Mouse (Mus musculus): ENCODE results near the gene BC049352. TPM values are rescaled to one million over a fixed set of nuclear protein-coding genes. Genes with fewer than 3 reads are reported as not detected.

BC049352 gene
- total RNA-seq, 2 experiments from 2014 or later = 0.47 to 0.56 TPM

DNA sequence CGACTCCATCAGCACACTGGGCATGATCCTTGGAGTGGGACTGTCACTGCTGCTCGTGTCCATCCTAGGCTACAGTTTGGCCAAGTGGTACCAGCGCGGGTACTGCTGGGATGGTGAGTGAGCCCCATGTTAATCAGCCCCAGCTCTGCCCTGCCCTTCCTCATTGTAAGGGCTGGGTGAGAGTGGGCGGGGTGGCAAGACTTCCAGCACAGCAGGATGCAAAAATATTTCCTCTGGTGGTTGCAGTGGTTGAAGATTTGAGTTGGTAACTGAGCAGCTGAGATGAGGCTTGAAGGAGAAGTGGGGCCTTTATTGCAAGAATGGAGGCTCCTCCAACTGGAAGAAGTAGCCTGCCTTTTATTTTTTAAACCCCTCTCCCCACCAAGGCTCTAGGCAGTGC lies 59.6 kb downstream of the BC049352 start:
- no peak for DNase-seq (ENCODE audit: extremely low spot score in 1 of 2, low spot score in 1 of 2)

DNA sequence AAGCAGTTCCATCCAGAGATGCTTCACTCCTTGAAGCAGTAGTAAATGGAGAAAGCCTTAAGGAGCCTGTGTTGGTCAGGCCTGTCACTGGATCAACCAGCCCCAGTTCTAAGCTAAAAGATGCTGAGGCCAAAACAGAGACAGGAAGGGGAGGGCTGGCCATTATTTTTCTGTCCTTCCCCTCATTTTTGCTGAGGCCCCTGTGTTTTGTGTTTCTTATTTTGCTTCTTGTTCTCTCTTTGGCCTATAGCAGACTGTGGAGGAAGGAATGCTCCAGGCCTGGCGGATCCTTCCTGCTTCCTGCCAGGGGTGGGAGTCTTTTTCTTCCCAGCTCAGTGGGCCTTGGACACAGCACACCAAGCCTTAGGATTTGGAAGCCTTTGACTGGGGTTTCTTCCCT lies 63.6 kb downstream of the BC049352 start:
- DNase-seq (ENCODE audit: extremely low spot score in 1 of 2, low spot score in 1 of 2) = no peak

DNA sequence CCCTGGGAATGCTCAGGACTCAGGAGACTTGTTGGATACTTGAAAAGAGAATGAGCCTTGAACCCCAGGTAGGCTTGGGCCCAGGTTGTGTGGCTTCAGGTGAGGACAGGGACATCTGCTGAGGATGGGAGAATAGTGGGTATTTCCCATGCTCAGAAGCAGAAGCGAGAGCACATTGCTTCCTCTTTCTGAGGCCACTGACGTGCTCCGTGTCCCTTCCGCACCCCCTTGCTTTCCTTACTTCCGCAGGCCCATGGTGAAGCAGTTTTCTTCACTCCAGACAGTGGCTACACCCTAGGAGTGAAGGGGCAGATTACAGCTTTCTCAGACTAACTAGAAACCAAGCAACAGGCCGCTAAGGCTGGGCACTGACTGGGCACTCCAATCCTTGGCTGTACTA lies 64.3 kb downstream of the BC049352 start:
- DNase-seq (ENCODE audit: extremely low spot score in 1 of 2, low spot score in 1 of 2) = no peak

DNA sequence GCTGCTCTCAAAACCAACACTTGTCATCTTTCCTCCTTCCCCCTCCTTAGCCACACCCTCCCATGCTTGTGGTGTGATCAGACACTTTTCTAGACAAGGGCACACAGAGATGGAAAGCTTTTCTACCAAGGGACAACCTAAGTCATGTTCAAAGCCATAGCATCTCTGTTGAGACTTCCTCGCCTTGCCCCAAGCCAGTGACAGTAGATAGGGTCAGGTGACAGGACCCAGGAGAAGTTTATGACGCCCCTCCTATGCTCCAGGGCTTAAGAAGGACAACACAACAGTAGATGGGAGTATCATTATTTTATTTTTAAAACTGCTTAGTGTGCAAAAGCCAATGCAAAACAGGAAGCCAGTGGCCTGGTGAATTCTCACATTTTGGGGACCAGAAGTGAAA lies 65.7 kb downstream of the BC049352 start:
- DNase-seq (ENCODE audit: extremely low spot score in 1 of 2, low spot score in 1 of 2) = no peak

DNA sequence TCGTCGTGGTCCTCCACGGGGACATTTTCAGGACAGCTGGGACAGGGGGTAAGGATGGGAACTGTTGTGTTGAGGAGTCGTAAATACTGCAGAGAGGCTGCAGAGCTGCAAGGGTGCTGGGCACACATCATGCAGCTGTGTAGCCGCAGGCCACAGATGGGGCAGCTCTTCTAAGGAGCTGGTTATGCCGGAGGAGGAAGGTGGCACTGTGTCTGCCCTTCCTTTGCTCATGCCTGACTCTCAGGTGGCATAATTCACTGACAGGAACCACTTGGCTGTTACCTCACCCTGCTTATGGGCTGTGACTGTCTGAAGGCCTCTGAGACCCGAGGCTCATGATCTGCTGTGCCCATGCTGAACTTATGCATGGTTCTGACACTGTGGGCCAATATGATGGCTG lies 68.5 kb downstream of the BC049352 start:
- no peak for DNase-seq (ENCODE audit: extremely low spot score in 1 of 2, low spot score in 1 of 2)

DNA sequence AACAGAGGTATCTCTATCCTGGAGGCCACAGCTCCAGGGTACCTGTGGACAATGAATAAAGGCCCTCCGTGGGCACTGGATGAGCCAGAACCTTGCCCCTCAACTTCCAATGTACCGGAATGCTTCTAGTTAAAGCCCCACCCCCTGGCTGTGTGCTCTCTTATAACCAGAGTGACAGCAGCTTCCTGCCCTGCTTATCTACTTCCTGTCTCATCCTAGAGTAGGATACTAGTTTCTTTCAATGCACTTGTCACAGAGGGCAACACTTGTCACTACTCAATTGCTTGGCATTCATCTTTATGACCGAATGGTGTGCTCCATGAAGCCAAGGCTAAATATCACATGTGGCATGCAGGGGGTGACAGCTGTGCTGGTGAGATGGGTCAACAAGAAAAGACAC lies 69.5 kb downstream of the BC049352 start:
- DNase-seq (ENCODE audit: extremely low spot score in 1 of 2, low spot score in 1 of 2) = no peak

DNA sequence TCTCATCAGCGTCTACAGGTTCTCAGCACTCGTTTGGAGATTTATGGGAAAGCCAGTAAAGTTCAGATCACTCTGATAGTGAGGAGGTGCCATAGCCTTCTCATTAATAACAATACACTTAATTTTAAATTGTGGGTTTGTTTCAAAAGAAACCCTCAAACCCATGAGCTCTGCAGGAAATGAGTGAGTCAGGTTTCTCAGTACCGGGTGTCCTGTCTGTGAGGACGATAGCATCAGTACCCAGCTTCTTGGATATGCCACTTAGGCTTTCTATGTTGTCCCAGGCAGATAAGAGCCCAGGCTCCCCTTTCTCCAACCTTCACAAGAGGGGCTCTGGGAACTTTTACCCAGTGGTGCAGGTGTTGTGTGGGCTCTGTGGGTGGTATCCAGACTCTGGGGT lies 70.2 kb downstream of the BC049352 start:
- no peak for DNase-seq (ENCODE audit: extremely low spot score in 1 of 2, low spot score in 1 of 2)

DNA sequence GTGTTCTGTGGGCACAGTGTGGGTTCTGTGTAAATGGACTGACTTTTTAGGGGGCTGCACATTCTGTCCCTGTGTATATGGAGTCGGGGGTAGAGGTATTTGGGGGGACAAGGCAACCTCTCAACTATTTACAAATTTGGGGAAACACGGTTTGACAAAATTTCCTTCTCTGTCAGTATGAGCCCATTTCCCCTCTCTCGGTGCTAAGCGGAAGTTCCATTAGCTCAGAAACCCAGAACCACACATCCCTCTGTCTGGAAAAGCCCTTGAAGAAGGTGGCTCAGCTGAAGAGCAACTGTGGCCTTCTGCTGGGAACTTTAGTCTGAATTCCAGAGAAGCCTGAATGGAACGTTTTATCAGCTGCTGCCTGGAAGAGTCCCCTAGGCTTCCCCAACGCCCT lies 70.6 kb downstream of the BC049352 start:
- no peak for DNase-seq (ENCODE audit: extremely low spot score in 1 of 2, low spot score in 1 of 2)

DNA sequence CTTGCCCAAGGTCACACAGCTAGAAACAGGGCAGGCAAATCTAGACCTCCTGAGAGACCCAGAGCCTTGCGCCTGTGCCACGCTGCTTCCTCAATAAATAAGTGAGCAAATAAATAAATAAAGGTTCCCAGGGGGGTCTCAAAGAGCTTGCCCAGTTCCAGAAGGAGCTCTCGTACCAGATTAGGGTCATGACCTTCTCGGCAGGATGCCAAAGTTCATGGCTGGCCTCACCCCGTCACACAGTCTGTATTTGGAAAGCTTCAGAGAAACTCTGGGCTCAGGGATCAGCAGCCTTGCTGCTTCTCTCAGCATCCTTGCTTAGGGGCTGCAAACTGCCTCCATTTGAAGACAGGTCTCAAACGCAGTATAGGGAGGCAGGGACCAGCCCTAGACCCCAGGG lies 72.2 kb downstream of the BC049352 start:
- no peak for DNase-seq (ENCODE audit: extremely low spot score in 1 of 2, low spot score in 1 of 2)

DNA sequence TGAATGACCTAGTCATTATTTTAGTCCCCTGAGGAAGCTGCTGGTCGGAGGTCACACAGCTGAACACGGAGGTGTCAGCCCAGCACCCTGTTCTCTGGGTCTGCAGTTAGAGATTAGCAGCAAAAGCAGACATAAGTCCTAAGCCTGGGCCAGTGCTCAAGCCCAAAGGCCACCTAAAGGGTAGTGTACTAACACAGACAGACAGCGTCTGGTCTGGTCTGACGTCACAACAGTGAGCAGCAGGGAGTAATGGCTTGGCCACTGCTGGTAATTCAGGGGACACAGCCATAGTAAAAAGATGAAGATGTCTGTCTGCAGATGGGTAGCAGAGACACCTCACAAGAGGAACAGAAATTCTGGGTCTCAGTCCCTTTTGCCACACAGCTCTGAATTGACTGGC lies 72.8 kb downstream of the BC049352 start:
- no peak for DNase-seq (ENCODE audit: extremely low spot score in 1 of 2, low spot score in 1 of 2)

DNA sequence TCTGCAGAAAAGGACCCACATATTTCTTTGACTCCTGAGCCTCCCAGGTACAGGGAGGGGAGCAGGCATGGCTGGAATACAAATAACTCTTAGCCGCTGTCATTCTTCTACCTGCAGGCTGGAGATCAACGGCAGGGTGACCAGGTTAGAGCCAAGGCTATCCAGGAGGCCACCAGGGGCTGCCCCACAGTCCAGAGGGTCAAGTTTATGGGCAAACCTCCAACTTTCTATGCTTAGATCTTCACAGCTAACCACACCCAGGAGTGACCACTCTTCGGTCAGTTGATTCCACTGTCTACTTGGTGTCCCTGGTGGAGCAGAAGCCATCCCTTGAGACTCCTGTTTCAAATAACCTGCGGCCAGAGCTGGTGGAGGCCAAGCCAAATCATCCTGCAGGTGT lies 73.6 kb downstream of the BC049352 start:
- DNase-seq (ENCODE audit: extremely low spot score in 1 of 2, low spot score in 1 of 2) = no peak

DNA sequence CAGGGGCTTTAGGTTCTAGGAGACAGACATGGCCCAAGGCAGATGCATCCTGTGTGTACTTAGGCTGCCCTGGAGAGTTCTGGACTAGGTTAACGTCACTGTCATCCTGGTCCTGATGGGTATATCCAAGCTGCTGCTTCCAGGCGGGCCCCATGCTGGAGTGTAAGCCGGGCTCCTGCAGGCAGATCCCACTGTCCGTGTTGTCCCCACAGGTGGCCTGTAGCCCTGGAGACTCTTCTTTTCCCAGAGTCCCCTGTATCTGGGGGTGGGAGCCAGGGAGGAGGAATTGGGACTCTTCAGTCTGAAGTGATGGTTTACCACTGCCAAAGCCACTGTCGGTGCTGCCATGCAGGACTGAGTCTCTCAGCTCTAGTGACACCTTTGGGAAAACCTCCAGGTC lies 74.2 kb downstream of the BC049352 start:
- no peak for DNase-seq (ENCODE audit: extremely low spot score in 1 of 2, low spot score in 1 of 2)

DNA sequence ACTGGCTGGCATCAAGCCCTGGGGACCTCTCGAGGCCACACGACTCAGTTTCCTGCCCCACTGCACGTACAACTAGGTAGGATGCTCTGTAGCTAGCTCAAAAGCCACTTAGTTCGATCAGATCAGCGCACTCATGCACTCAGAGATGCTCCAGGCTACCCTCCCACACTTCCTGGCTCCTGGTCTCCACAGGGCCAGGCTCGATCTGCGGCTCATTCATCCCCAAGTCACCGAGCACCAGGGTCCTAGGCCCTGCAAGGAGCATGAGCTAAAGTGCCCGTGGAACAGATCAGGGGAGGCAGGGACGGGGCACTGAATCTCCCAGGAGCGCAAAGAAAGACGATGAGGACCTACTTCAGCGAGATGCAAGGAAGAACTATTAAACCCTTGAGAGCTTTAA lies 77.3 kb downstream of the BC049352 start:
- DNase-seq (ENCODE audit: extremely low spot score in 1 of 2, low spot score in 1 of 2) = no peak

DNA sequence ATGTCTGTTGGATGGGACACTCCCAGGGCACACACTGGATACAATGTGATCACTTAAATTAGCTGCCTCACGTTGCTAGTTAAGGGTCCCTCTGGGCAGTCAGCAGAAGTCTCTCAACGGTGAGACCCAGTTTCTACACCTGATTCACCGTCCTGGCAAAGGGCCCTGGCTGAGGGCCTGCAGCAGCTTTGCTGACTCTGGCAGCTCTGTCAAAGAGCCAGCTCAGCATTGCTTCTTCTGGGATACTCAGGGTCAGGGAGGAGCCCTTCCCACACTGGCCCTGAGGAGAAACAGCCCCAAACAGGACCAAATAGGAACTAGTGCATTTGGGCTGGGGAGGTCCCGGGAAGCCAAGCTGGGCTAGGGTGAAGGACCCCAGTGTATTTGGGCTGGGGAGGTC lies 79.7 kb downstream of the BC049352 start:
- DNase-seq (ENCODE audit: extremely low spot score in 1 of 2, low spot score in 1 of 2) = no peak

DNA sequence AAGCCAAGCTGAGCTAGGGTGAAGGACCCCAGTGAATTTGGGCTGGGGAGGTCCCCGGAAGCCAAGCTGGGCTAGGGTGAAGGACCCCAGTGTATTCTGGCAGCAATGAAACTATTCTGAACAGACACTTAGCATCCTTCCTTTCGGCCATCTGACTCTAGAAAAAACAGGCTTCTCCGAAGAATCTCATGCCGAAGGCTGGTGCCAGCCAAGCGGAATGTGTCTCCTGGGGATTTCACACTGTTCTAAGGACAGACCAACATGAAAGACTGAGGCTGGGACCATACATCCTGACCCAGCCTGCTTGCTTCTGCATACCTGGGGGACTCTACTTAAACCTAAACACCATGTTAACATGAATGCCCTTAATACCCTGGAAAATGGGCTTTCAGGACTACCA lies 80.1 kb downstream of the BC049352 start:
- no peak for DNase-seq (ENCODE audit: extremely low spot score in 1 of 2, low spot score in 1 of 2)

DNA sequence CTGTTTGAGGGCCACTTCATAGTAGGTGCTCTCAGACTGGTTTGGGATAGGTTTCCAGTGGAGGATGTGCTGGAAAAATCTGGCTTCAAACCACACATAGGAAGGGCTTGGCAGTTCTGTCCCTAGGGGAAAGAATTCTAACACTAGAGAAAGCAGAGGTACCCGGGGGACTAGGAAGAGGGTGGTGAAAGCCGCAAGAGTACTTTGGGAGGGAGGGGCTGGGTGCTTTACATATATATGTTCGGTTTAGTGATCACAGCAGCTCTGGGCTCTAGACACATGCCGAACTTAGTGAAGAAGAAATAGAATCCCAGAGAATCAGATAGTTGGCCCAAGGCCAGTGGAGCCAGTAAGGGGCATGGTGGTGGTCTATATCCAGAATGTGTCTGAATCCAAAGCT lies 85.3 kb downstream of the BC049352 start:
- no peak for DNase-seq (ENCODE audit: extremely low spot score in 1 of 2, low spot score in 1 of 2)

DNA sequence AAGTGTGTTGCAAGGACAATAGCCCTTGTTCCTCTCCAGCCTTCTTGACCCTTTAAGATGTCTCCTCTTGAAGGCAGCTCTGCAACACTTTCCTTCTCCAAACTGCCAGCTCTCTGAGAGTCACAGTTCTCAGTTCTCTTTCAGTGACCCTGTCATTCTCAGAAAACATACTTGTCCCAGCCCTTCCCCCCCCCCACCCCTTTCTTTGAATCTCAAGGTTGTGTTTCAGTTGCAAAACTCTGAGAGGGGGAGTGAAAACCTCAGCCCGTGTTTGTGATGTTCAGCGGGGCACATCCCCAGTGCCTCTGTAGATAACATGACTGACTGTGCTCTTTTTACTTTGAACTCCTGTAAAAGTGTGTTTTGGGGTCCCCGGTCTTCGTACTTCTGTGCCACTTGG lies 86.3 kb downstream of the BC049352 start:
- DNase-seq (ENCODE audit: extremely low spot score in 1 of 2, low spot score in 1 of 2) = no peak

DNA sequence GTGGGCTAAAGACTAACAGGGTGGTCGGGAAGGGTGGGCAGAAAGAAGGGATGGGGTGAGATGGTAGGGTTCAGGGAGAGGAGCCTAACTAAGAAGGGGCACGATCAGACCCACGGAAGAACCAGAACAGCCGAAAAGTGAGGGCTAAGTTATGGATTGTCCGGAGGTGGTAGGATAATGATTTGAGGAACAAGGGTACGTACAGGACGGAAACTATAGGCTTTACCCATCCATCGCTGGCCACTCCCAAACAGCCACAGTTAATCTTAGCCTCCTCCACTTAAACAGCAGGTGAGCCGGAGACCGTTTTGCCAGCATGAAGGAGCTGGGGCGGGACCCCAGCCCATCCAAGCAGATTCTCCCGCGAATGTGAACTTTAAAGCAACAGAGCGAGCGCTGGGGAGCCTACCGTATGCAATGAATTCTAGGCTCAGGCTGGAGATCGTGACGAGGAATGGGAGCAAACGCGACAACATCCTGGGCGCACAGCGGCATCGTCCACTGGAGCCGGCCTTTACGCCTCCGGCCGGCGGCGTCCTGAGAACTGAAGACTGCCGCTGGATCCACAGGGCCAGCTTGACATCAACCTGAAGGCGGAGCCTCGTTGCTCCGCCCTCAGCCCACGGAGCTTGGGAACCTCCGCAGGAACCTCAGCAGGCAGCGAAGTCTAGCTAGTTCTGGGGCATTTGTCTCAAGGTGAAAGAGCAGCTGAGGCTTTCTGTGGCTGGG lies 87.0 kb downstream of the BC049352 start, which contains the start of gene Il10ra:
Gene Il10ra (minus strand): TSS at position 553 of the 729 bp plus-strand sequence.
- DNase-seq (ENCODE audit: extremely low spot score in 1 of 2, low spot score in 1 of 2) = peak in 1 of 2 experiments; percentile 36

DNA sequence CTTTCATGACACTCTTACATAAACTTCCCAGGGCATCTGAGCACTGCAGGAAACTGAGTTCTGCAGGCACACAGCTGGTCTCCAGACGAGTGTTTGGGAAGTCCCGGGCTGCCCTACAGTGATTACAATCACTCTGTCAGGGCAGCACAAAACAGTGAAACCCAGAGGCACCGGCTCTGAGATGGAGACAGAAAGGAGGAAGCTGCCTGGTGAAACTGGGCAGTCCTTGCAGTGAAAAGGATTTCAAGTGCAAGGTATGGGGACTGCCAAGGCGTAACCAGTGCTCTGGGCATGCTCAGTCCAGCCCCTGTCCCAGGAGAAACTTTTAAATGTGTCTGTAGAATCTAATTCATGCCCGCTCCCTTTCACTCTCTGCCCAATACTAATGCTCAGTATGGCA lies 90.4 kb downstream of the BC049352 start:
- DNase-seq (ENCODE audit: extremely low spot score in 1 of 2, low spot score in 1 of 2) = no peak

DNA sequence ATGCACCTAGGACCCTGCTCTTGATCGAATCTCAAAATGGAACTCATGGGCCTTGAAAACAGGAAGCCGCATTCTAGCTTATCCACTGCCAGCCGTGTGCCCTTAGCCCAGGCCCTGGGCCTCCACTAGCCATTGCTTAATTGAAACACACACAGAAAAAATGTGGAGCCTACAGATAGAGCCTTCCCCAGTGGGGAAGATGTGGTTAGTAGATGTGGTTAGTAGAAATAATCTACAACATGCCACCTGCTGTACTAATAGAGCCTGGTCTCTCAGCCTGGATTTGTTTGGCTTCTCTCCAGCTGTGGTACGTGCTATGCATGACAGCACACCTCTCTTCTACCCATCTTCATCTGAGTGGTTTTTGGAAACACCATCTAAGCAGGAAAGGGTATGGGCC lies 92.4 kb downstream of the BC049352 start:
- no peak for DNase-seq (ENCODE audit: extremely low spot score in 1 of 2, low spot score in 1 of 2)

DNA sequence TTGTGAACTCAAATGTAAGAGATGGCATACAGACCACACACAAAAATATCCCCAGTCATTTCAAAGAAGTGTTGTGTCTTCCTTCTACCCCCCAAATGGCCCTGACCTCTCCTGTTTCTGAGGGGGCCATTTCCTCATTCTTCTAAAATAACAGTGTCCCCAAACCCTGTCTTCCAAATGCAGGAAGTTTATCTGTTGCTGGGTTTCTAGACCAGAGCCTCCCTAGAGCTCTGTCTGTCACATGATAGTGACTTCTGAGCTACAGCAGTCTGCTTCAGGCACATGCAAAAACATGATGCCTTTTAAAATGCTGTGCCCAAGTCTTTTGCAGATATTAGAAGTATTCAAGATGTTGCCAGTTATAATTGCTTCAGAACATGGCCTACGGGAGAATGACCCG lies 92.8 kb downstream of the BC049352 start:
- no peak for DNase-seq (ENCODE audit: extremely low spot score in 1 of 2, low spot score in 1 of 2)

DNA sequence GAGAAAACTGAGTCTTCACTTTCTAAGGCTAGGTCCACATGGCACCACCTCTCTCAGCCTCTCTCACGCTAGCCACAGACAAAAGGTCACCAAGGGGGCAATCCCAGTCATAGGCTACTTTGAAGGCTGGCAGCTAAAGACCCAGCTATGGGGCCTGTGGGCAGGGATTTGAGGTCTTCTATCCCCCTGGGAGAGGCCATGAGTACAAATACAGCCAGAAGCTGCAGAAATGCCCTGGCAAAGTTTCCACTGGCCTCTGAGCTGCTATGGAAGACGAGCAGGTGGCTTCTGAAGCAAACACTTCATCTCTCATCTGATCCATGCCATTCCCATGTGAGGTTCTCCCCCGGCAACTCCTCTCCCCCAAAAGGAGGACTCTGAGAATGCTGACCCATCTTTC lies 98.3 kb downstream of the BC049352 start:
- no peak for DNase-seq (ENCODE audit: extremely low spot score in 1 of 2, low spot score in 1 of 2)

DNA sequence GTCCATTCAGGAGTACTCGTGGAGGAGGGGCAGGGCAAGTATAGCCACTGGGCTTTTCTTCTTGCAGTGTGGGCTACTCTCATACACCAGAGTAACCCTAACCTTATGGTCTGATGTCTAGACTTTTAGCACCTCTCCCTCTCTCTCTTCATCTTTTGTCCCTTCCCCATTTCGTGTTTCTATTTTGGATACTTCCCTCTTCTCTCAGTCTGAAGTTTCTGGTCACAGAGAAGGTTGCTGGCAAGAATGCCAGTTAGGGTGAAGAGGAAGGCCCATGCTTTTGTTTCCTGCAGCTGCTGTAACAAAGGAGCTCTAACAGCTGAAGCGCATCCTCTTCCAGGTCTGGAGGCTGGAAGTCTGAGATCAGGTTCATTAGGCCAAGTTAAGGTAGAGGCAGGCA lies 99.1 kb downstream of the BC049352 start:
- DNase-seq (ENCODE audit: extremely low spot score in 1 of 2, low spot score in 1 of 2) = no peak

Measured in layer of hippocampus, postnatal 25 days (tissue).